Mouse (Mus musculus) liver, postnatal 0 days (tissue): ENCODE measurements at regions not wholly inside any gene's neighbourhood (a gene's known extent, or its start where the extent isn't known, plus 50 kb on each side); places are given as distances from the start of the nearest gene placed in this dataset.

ENCODE experiments used
- ATAC-seq: fragments of 200-750 bp; cut with Nextera tagmentation; 2 replicates; pipeline ENCODE4 v1.8.0; 2017; ENCODE audit warnings: mild to moderate bottlenecking, moderate library complexity
- DNase-seq: peaks from one replicate; pipeline ENCODE4 v3.0.0-alpha.2; 2016
- H3K27ac ChIP-seq: fragments of 300-500 bp; sonication (generic); 2 replicates; pipeline ENCODE4 v1.5.1; 2014; ENCODE audit warnings: antibody characterized with exemption, moderate library complexity, mild to moderate bottlenecking, low read depth
- H3K27me3 ChIP-seq: fragments of 300-500 bp; sonication (generic); 2 replicates; pipeline ENCODE4 v1.6.1; 2014; ENCODE audit warnings: low read length, control low read depth, mixed read lengths; ENCODE audit not compliant: insufficient read depth
- H3K36me3 ChIP-seq: fragments of 300-500 bp; sonication (generic); replicated peaks from 2 replicates; pipeline ENCODE4 v1.6.1; 2014; ENCODE audit warnings: mild to moderate bottlenecking, control low read depth, low read length, moderate library complexity, mixed read lengths; ENCODE audit not compliant: insufficient read depth
- H3K4me1 ChIP-seq: fragments of 300-500 bp; sonication (generic); 2 replicates; pipeline ENCODE4 v1.6.1; 2014; ENCODE audit warnings: antibody characterized with exemption, mild to moderate bottlenecking, control low read depth; ENCODE audit not compliant: insufficient read depth
- H3K4me2 ChIP-seq: fragments of 300-500 bp; sonication (generic); 2 replicates; pipeline ENCODE4 v1.6.1; 2014; ENCODE audit warnings: low read depth, mild to moderate bottlenecking, low read length, moderate library complexity, mixed read lengths
- H3K4me3 ChIP-seq: fragments of 300-500 bp; sonication (generic); 2 replicates; pipeline ENCODE4 v1.5.1; 2014; ENCODE audit warnings: low read depth, low read length
- H3K9ac ChIP-seq: fragments of 300-500 bp; sonication (generic); replicated peaks from 2 replicates; pipeline ENCODE4 v1.6.1; 2014; ENCODE audit warnings: mild to moderate bottlenecking, moderate library complexity
- H3K9me3 ChIP-seq: fragments of 300-500 bp; sonication (generic); 2 replicates; pipeline ENCODE4 v1.6.1; 2016; ENCODE audit warnings: mild to moderate bottlenecking, control low read depth, low read length, mixed read lengths
- CTCF ChIP-seq: sonication (generic); IDR thresholded peaks from 2 replicates; pipeline ENCODE4 v1.5.1; 2016; ENCODE audit warnings: antibody characterized with exemption, low read depth
- EP300 ChIP-seq: IDR thresholded peaks from 2 replicates; pipeline ENCODE4 v1.6.1; 2016; ENCODE audit warnings: antibody characterized with exemption, low read depth, mild to moderate bottlenecking
- WGBS: fragments of 180-500 bp; shearing (Covaris S2); extraction: QIAGEN DNeasy Blood & Tissue Kit; methylation state at CpG from one replicate; pipeline ENCODE4 v1.1.7; 2014; ENCODE audit not compliant: insufficient replicate concordance; 5-methylcytosine and 5-hydroxymethylcytosine counted together

- 54% methylated on average over 3 of the region's 3 CpGs for WGBS
- H3K4me3 ChIP-seq = no peak overlapping the region
- H3K4me2 ChIP-seq = no peak overlapping the region
- ATAC-seq = no peak
- no peaks in the 10 kb centered on the region for H3K4me1 ChIP-seq
- H3K9me3 ChIP-seq = no peaks in the 10 kb centered on the region
- H3K36me3 ChIP-seq = no peaks in the 10 kb centered on the region
- no peaks in the 10 kb centered on the region for H3K27me3 ChIP-seq
- TF ChIP-seq CTCF = no peak
- TF ChIP-seq EP300 = no peak
- H3K27ac ChIP-seq = no peak overlapping the region
- DNase-seq = no peak
- no peak overlapping the region for H3K9ac ChIP-seq
Observed at GRCm38 (mm10) chr10:96971810-96972209, 355.0 kb downstream of the Btg1 start.

DNA sequence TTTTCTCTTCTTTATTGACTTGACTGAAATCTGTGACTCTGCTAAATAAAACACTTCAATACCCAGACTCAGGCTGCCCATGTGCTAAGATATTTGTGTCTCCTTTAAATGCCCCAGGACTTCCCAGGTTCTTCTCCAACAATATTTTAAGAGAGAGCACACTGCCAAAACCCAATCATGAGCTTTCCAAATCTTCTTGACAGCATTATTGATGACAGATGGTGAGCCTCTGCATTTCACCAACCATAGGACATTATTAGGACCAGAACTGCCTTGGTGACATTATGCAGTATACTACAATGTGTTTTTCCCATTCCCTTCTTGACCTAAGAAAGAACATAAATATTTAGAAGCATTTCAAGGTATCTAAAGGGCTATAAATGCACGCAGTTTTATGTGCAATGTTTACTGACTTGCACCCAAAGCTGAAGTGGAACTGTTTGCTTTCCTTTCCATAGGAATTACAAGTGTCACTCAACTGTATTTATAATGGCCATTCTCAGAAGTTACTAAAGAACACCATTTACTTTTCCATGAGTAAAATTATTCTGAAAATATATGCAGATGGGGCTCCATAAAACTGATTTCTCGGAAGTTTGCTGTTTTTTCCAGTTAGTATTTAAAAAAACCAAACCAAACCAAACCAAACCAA lies 357.6 kb downstream of the Btg1 start:
- no peak overlapping the region for H3K27ac ChIP-seq
- H3K4me1 ChIP-seq = no peaks in the 10 kb centered on the region
- no peak overlapping the region for H3K9ac ChIP-seq
- no peak overlapping the region for H3K4me3 ChIP-seq
- no peaks in the 10 kb centered on the region for H3K36me3 ChIP-seq
- H3K4me2 ChIP-seq = no peak overlapping the region
- TF ChIP-seq CTCF = no peak
- no peak for TF ChIP-seq EP300
- WGBS = 49% methylated on average over 2 of the region's 2 CpGs
- H3K9me3 ChIP-seq = no peaks in the 10 kb centered on the region
- ATAC-seq (no peak), DNase-seq (no peak)
- H3K27me3 ChIP-seq = no peaks in the 10 kb centered on the region

DNA sequence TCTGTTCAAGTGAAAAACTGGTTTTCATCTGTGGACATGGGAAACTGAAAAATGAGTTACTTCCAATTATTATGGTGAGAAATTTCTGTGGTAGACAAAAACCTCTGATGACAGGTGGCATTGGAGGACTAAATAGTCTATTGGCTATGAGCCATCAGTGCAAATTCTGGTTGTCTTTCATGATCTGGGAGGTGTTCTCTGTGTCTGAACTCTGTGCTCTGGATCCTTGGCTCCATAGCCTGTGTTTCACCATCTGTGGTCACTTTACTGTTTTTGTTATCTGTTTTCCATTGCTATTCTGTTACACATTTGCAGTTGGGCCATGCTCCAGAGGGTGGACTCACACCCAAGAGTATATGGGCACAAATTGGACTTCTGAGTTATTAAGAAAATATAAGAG lies 359.9 kb downstream of the Btg1 start:
- Histone ChIP-seq H3K27ac (no peak overlapping the region), H3K9ac (no peak overlapping the region), H3K4me1 (no peaks in the 10 kb centered on the region), H3K36me3 (no peaks in the 10 kb centered on the region), H3K9me3 (no peaks in the 10 kb centered on the region), H3K4me3 (no peak overlapping the region), H3K27me3 (no peaks in the 10 kb centered on the region), H3K4me2 (no peak overlapping the region)
- no peak for TF ChIP-seq EP300
- TF ChIP-seq CTCF = no peak
- no peak for DNase-seq
- no peak for ATAC-seq

DNA sequence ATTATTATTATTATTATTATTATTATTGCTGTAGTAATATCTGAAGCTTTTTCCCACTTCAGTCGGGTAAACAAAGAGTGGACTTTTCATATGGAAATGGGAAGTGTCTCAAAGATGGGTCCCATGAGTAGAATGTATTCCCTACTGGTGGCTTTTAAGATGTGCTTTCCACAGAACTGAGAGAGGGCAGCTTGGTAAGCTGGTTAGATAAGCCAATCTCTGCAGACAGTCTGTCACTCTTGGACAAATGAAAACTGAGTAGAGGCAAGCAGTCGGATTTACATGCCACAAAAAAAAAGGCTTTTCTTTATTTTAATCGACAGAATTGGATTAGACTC lies 363.7 kb downstream of the Btg1 start:
- Histone ChIP-seq H3K9me3 (no peaks in the 10 kb centered on the region), H3K4me3 (no peak overlapping the region), H3K36me3 (no peaks in the 10 kb centered on the region), H3K9ac (no peak overlapping the region), H3K27ac (no peak overlapping the region), H3K27me3 (no peaks in the 10 kb centered on the region), H3K4me2 (no peak overlapping the region), H3K4me1 (no peaks in the 10 kb centered on the region)
- 72% methylated on average over 3 of the region's 3 CpGs for WGBS
- DNase-seq = no peak
- no peak for TF ChIP-seq EP300
- no peak for ATAC-seq

DNA sequence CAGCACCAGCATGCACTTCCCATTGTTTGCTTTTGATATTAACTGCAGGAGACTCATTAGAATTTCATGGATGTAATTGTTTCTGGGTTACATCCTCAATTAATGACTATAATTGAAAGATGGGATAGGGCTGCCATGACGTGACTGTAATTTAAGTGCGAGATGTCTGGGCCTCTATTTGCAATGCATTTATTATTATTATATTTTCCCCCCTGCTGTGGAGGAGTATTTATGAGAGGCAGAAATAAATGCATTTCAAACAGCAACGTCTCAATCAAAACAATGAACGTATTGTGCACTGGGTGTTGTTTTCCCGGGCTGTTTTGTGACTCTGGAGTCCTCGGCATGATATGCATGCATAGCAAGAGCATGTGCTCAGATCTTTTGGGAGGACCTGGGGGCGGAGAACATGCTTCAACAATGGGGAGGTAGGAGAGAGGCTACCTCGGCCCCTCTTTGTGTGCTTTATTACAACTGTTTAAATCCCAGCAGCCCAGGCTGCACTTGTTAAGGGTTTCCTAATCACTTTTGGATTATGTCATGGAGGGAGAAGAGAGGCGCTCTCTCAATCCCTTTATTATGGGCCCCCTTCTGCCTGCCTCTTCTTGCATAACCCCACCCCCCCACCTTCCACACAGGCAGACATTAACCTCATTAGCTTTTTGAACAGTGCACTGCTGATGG lies 364.2 kb downstream of the Btg1 start:
- no peak overlapping the region for H3K4me2 ChIP-seq
- H3K9me3 ChIP-seq = no peaks in the 10 kb centered on the region
- H3K9ac ChIP-seq = no peak overlapping the region
- ATAC-seq = 0 out of 2 replicates have a peak, but pooled peaks have one; percentile 17
- no peak for DNase-seq
- no peaks in the 10 kb centered on the region for H3K27me3 ChIP-seq
- 77% methylated on average over 9 of the region's 9 CpGs for WGBS
- no peaks in the 10 kb centered on the region for H3K4me1 ChIP-seq
- H3K27ac ChIP-seq = no peak overlapping the region
- no peaks in the 10 kb centered on the region for H3K36me3 ChIP-seq
- TF ChIP-seq CTCF = no peak
- no peak for TF ChIP-seq EP300
- H3K4me3 ChIP-seq = no peak overlapping the region

DNA sequence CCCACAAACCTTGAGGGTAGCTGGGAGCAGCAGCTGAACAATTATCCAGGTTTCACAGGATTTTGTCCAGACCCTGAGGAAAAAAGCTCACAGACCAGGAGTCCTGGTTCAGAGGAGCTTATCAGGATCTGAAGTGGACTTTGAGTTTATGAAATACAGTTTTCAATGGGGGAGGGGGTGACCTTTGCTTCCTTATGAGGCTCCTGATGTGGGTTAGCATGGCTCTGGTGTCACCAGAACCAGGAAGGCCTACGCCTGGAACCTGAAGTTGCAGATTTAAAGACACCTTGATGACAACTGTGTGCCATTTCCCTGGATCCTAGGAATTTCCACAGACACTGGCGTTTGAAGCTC lies 364.7 kb downstream of the Btg1 start:
- no peaks in the 10 kb centered on the region for H3K4me1 ChIP-seq
- no peak overlapping the region for H3K9ac ChIP-seq
- WGBS = 66% methylated on average over 2 of the region's 2 CpGs
- H3K27ac ChIP-seq = no peak overlapping the region
- ATAC-seq = peak; percentile 66
- no peaks in the 10 kb centered on the region for H3K27me3 ChIP-seq
- TF ChIP-seq CTCF (no peak), EP300 (no peak)
- H3K4me2 ChIP-seq = no peak overlapping the region
- DNase-seq = no peak
- H3K9me3 ChIP-seq = no peaks in the 10 kb centered on the region
- no peak overlapping the region for H3K4me3 ChIP-seq
- no peaks in the 10 kb centered on the region for H3K36me3 ChIP-seq

DNA sequence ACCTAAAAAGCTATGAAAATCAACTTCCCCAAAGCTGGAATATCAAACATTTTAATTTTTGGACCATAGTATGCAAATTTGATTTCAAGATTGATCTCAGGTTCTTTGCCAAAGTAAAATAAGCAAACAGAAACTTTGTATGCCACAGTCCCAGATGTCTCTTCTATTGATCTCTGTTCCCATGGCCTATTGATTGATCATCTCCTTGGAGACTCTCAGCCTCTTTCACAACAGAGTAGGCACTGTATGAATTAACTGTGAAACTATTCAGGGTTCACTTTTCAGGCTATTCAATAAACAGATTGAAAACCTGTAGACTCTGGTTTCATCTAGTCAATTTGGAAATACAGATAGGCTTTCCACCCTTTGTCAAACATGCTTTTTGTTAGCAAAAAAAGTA lies 384.1 kb downstream of the Btg1 start:
- H3K4me3 ChIP-seq = no peak overlapping the region
- no peak for ATAC-seq
- H3K4me1 ChIP-seq = no peaks in the 10 kb centered on the region
- H3K9me3 ChIP-seq = no peaks in the 10 kb centered on the region
- no peaks in the 10 kb centered on the region for H3K36me3 ChIP-seq
- no peak overlapping the region for H3K27ac ChIP-seq
- H3K27me3 ChIP-seq = no peaks in the 10 kb centered on the region
- H3K9ac ChIP-seq = no peak overlapping the region
- no peak for DNase-seq
- H3K4me2 ChIP-seq = no peak overlapping the region
- TF ChIP-seq CTCF = no peak
